Mouse (Mus musculus) telencephalon, adult 2 months (tissue): ENCODE measurements around the gene Bcl11b.

Experiments
- DNase-seq: peaks from one replicate; pipeline ENCODE4 v3.0.0-alpha.2; 2011; ENCODE audit warnings: low read depth, low spot score

The Bcl11b gene

DNA sequence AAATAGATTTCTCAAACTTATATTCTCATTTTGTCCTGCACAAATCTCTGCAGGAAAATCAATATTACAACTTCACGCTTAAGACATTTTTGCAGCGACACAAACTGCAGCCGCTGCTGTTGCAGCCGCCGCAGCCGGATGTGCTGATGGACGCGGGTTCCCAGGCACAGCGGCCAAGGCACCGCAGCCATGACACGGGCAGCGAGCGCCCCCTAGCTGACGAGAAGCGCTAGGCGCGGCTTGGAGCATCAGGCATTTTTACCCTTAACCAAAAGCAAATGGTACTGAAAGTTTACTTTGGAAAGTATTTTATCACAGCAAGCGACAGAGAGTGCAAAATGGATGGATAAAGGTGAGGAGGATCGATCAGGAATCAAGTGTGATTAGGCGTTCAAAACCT is 4.7 kb downstream of the Bcl11b start:
- no peak for DNase-seq

DNA sequence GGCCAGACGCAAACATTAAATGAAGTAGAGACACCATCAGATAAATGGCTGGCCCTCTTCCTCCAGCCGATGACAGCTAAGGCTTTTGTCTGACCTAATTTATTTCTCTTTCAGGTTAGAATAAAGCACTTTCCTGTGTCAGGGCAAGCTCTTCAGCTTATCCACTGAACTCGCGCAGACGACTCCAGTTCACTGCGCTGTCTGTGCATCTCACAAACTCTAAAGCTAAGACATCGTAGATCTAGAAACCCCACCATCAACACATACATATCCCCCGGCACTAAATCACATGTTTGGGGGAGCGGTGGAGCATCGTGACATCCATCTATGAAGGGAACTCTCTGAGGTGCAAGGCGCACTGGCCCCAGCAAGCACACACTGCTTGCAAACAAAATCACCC is 5.5 kb downstream of the Bcl11b start:
- no peak for DNase-seq

- no peak for DNase-seq
Measured at GRCm38 (mm10) chr12:107997241-107997640, 6.2 kb downstream of the Bcl11b start.

DNA sequence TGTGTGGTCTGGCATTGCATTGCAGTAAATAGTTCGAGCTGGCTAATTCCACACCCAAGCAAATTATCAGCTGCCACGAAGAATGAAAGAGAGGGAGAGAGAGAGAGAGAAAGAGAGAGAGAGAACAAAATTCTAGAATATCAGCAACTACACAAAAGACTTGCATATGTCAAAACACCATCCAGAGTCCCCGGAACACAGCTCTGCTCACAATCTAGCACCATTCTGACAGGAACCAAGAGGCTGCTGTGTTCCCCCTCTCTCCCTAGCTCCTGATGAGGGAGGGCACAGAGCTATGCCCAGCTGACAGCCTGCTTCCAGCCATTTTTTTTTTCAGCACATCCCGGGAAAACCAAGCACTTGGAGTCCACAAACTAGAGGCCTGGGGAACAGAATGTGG is 6.6 kb downstream of the Bcl11b start:
- DNase-seq, result no peak

- no peak for DNase-seq
Measured at GRCm38 (mm10) chr12:107996216-107996615, 7.2 kb downstream of the Bcl11b start.

DNA sequence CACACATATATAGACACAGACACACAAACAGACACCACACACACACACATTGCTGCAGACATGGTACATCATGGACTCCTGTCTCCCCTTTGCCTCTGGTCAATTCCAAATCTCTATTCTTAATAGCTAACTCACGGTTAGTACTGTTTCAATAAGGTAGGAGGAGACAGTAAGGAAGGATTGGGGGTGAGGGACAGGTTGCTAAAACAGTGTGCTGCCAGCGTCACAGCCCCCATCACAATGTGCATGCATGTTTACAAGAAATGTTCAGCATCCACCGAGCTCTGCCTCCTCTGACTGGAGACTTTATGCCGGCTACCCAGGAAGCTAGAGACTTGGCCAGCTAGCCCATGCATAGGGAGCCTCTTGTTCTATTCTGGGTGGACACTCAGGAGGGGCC is 9.0 kb downstream of the Bcl11b start:
- no peak for DNase-seq

DNA sequence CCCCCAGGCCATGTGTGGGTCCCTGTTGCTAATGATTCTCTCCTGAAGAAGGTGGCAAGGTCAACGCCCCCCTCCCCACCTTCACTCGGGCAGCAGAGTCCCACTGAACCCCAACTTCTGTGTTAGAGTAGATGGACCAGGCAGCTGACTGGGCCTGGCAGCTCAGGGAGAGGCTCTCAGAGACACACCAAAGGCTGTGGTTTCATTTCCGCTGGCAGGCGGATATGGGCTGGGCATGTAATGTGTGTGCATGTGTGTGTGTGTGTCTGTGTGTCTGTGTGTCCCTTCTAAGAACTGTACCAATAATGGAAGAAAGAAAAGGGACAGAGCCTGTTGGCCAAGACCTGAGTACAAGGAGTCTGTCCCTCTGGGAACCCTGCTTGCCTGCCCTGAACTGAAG is 10.4 kb downstream of the Bcl11b start:
- no peak for DNase-seq

- no peak for DNase-seq
Measured at GRCm38 (mm10) chr12:107991191-107991590, 12.2 kb downstream of the Bcl11b start.

DNA sequence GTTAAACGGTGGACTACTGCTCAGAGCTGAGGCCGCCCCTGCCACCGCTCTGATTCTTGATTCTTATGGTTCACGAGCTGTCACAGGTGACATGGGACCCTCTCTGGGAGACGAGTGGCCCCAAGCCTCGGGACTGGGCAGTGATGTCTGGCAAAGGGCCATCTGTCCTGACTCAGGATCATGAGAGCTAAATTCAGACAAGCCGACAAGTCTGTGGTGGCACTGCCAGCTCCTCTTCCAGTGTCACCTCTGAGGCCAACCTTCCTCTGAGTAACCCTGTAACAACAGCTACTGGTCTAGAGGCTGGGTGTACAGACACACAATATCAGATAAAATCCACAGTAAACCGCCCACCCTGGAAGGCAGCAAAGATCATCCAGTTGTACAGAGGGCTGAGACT is 20.2 kb downstream of the Bcl11b start:
- no peak for DNase-seq

DNA sequence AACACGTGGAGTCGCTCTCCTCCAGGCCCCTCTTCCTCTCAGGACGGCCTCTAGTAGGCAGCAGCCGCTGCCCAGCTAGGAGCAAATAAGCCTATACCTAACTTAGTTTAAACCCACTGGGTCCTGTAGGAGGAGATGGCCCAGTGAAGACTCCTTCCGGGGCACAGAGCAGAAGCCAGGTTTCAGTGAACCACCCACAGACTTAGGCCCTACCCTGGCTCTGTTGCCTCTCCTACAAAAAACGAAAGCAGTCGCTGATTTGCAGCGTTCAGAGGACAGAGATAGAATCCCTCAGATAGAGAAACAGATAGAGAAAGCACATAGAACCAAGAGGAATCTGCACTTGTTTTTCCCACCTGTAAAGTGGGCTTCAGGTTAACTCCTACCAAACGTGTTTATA is 21.1 kb downstream of the Bcl11b start:
- DNase-seq, result no peak

- no peak for DNase-seq
Measured at GRCm38 (mm10) chr12:107981231-107981630, 22.2 kb downstream of the Bcl11b start.

- DNase-seq, result no peak
Measured at GRCm38 (mm10) chr12:107980261-107980961, 23.0 kb downstream of the Bcl11b start.

DNA sequence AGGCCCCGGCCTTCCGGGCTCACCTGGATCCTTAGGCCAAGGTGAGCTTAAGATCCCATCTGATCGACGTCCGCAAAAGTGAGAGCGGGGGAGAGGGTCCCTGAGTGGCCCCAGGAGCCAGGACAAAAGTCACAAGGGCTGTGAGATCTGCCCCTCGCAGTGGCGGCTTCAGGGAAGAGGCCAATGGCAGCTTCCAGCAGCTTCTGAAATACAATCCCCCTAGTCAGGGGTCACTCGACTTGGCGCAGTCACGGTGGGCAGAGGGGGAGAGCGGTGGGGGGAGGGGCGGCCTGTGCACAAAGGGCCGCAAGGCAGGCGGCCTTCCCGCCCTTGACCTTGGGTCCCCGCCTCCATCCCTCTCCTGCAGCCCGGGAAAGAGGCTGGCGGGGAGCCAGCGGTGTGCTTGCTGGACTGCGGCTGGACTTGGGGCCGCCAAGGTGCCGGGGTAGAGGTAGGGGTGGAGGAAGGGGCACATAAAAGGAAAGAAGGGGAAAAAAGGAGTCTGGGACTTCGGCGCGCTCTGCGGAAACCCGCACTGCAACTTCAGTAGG is 23.6 kb downstream of the Bcl11b start:
- DNase-seq, result no peak

DNA sequence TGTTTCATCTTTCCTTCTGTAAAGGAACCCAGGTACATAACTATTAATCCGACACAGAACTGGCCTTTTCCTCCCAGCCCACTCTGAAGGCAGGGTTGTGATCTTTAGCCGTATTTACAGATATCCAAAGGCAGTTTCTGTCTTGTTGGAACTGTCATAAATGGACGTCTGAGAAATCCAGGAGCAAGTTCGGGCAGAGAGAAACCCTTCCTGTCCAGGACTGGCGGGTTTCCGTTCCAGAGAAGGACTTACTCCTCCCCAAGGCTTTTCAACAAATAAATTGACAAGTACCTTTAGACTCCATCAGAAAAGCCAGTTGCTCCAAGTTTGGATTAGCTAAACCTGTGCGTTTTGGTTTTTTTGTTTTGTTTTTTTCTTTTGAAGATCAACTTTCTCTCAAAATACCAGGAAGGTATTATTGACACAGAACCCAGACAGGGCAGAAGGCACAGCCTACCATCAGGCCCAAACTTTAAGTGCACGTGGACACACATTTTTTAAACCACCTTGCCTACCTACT is 24.6 kb downstream of the Bcl11b start:
- DNase-seq, result no peak

DNA sequence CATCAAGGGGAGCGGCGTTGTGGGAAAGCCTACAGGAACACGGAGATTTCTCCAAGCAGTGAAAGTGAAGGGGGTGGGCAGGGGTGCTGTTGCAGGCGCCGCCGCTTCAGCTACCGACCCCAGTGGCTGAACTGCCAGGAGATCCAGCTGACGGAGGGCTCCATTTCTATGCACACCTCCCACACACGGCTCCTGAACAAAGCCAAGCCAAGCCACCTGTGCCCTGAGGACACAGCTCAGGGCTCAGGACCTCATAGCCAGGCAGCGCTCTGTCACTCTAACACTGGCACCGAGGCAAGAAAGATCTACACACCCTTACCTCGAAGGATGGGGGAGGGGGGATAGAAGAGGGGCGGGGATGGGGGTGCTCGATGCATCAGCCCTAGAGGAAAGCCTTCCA is 25.3 kb downstream of the Bcl11b start:
- DNase-seq, result no peak

GRCm38 (mm10) chr12:107977534-107977933 is 25.9 kb downstream of the Bcl11b start:
- no peak for DNase-seq

DNA sequence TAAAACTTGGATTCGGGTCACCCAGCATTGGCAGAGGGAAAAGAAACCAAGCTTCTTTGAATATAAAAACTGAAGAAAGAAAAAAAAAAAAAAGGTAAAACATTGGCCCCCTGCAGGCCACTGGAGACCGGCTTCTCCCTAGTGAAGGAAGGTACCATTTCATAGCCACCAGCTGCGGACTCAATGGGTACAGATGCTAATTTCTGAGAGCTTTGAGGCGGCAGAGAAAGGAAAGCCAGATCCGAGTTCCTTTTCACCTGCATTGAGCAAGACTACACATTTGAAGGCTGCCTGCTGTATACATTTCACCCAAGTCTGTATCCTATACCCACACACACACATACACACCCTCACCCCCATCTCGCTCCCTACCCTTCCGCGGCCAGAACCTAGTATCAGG is 26.3 kb downstream of the Bcl11b start:
- DNase-seq, result no peak

- DNase-seq, result no peak
Measured at GRCm38 (mm10) chr12:107976571-107977001, 26.8 kb downstream of the Bcl11b start.

DNA sequence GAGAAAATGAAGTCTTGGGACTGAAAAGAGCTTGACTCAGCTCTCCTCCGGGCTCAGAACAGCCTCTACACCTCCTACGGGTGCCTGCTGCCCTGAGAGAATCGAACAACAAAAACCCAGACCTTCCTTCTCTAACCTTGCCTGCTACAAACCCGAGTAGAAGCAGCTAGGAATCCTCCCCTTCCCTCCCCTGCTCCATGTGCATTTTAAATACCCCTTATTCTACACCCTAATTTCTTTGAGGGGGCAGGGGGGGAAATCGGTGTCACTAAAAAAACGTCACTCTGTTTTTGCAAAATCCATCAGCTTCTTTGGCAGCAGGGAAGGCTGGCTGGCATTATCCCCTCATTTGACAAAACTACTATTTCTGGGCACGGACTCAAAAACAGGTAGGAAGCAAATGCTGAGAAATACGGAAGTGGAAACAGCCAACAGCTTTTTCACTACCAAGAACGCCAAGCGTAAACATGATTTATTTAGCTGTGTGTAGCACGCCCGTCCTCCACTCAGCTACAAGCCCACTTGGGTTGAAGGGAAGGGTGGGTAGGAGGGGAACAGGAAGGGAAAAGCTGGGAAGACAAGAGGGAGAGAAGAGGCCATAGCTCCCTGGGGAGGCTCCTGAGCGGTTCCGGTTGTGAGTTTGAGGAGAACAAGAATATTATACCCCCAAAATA is 27.4 kb downstream of the Bcl11b start:
- DNase-seq, result peak; percentile 74

- no peak for DNase-seq
Measured at GRCm38 (mm10) chr12:107975479-107975896, 27.9 kb downstream of the Bcl11b start.

DNA sequence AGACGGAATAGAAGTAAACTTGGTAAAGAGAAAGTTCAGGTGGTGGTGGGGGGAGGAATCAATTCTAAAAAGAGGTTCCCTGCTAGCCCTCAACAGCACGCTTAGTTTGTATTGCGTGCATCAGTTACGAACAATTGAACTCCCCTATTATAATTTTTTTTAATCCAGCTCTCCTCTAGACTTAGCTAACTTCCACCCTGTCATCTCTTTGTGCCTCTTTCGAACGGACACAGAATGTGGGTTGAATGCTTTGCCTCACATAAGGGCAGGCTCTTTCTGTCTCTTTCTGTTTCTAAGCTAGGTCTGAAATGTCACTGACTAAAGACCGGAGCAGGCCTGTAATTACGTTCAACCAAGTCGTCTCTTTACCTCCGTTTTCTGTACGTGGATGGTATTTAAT is 28.9 kb downstream of the Bcl11b start:
- DNase-seq, result no peak

GRCm38 (mm10) chr12:107973556-107974140 is 29.8 kb downstream of the Bcl11b start:
- DNase-seq, result no peak
